Mouse (Mus musculus) intestine, embryonic 14.5 days (tissue): ENCODE measurements around the gene Erich2. TPM values are rescaled to one million over a fixed set of nuclear protein-coding genes. Genes with fewer than 3 reads are reported as not detected.

Source experiments
- ATAC-seq: fragments of 200-750 bp; cut with Nextera tagmentation; replicated peaks from 2 replicates; pipeline ENCODE4 v1.8.0; 2017; ENCODE audit warnings: low read depth, moderate number of reproducible peaks, moderate TSS enrichment, moderate library complexity; ENCODE audit not compliant: low FRiP score, low TSS enrichment
- DNase-seq: peaks from one replicate; pipeline ENCODE4 v3.0.0-alpha.2; 2018; ENCODE audit warnings: low spot score
- H3K27ac ChIP-seq: fragments of 300-500 bp; sonication (generic); 2 replicates; pipeline ENCODE4 v1.5.1; 2014; ENCODE audit warnings: low read depth, mild to moderate bottlenecking, control low read depth
- H3K27me3 ChIP-seq: fragments of 300-500 bp; sonication (generic); replicated peaks from 2 replicates; pipeline ENCODE4 v1.6.1; 2014; ENCODE audit warnings: low read length, control low read depth; ENCODE audit not compliant: control insufficient read depth, insufficient read depth
- H3K36me3 ChIP-seq: fragments of 300-500 bp; sonication (generic); 2 replicates; pipeline ENCODE4 v1.6.1; 2014; ENCODE audit warnings: low read length, control low read depth; ENCODE audit not compliant: control insufficient read depth, insufficient read depth
- H3K4me1 ChIP-seq: fragments of 300-500 bp; sonication (generic); replicated peaks from 2 replicates; pipeline ENCODE4 v1.6.1; 2014; ENCODE audit warnings: low read length, control low read depth, mixed read lengths; ENCODE audit not compliant: control insufficient read depth, insufficient read depth
- H3K4me2 ChIP-seq: fragments of 300-500 bp; sonication (generic); 2 replicates; pipeline ENCODE4 v1.6.1; 2014; ENCODE audit warnings: low read length
- H3K4me3 ChIP-seq: fragments of 300-500 bp; sonication (generic); 2 replicates; pipeline ENCODE4 v1.5.1; 2014; ENCODE audit warnings: low read depth, low read length, control low read depth, mixed read lengths
- H3K9ac ChIP-seq: fragments of 300-500 bp; sonication (generic); 2 replicates; pipeline ENCODE4 v1.6.1; 2014; ENCODE audit warnings: mild to moderate bottlenecking, low read length
- H3K9me3 ChIP-seq: fragments of 300-500 bp; sonication (generic); 2 replicates; pipeline ENCODE4 v1.6.1; 2016; ENCODE audit warnings: low read length, control low read depth; ENCODE audit not compliant: control insufficient read depth
- WGBS: fragments of 180-500 bp; shearing (Covaris S2); extraction: QIAGEN DNeasy Blood & Tissue Kit; methylation state at CpG from one replicate; pipeline ENCODE4 v1.1.7; 2014; 5-methylcytosine and 5-hydroxymethylcytosine counted together
- polyA plus RNA-seq: library from polyadenylated mRNA; unstranded; fragments of >200 nt; fragmentation: Nextera tagmentation; extraction: Ambion mirVana; gene quantifications from 2 replicates; pipeline ENCODE4 v1.2.1, GENCODE M21; 2014

Gene Erich2
- polyA plus RNA-seq, 1 experiment from 2014 or later = 0.88 TPM

DNA sequence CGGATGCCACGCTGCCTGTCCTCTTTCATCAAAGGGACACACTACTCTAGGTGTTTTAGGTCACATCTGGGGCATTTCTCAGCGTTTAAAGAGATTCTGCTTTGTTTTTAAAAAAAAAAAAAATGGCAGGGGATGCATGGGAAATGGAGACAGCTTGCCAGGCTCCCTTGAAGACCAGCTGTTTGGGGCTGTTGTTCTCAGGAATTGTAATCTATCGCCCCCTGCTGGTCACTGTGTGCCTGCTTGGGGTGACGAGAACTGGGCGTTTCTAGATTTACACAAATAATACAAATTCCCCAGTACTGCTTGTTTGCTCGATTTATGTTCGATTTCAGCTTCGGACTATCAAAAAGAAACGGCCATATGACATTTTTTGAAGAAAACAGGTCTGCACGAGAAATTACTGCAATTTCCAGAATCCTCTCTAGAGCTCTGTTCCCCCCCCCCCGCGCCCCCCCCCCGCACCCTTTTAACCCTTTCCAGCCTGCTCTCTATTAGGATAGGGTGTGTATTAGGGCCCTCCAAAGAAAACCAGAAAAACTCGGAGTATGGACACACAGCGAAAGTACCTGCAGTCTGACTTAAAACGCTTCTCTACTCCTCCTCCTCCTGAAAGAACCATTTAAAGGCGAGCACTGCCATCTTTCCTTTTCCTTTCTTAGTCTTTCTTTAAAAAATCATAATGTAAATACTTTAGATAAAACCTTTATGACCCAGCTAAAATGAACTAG is 49.7 kb downstream of the Erich2 start:
- ATAC-seq = no peak

DNA sequence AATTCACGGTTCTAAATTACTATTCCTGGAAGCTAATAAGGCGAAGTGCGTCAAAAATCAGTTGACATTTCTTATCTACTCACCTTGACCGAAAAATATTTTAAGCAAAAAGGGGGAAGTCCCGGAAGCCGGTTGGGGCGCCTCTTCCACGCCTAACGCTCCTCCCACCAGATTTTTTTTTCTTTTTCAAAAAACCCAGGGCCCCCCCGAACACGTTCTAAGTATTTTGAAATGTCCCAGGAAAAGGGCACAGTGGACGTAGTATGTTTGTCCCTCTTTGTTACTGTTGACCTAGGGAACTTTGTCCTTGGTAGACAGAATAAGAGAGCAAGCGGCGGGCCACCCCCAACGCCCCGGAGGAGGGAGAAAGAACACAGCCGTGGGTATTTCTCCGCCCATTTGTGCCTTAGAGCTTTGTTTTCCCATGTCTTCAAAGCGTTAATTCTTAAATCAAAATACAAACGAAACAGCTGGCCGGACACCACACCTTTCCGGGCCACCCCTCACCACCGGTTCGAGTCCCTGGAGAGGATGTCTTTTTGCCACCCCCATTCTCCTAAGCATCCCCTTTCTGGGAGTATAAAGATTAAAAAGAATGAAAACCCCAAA is 50.3 kb downstream of the Erich2 start:
- Histone ChIP-seq H3K4me1 (peaks cover 3% of the 10 kb centered on the region; the same call in 1 of the 2 replicates), H3K9me3 (no peaks in the 10 kb centered on the region), H3K27ac (no peak overlapping the region), H3K9ac (no peak overlapping the region), H3K27me3 (peaks cover 64% of the 10 kb centered on the region), H3K4me3 (no peak overlapping the region), H3K36me3 (no peaks in the 10 kb centered on the region), H3K4me2 (no peak overlapping the region)
- DNase-seq (no peak), ATAC-seq (no peak)
- WGBS = 13% methylated on average over 24 of the region's 24 CpGs

More for the DNA sequence above, 49.7 kb downstream of the Erich2 start:
- Histone ChIP-seq H3K4me2 (no peak overlapping the region), H3K9me3 (no peaks in the 10 kb centered on the region), H3K9ac (no peak overlapping the region), H3K36me3 (no peaks in the 10 kb centered on the region), H3K27me3 (peaks cover 57% of the 10 kb centered on the region), H3K27ac (no peak overlapping the region), H3K4me1 (0 out of 2 replicates have a peak, but pooled peaks cover 3% of the 10 kb centered on the region), H3K4me3 (no peak overlapping the region)
- peak; percentile 92 for DNase-seq
- 4% methylated on average over 16 of the region's 18 CpGs for whole genome bisulfite sequencing

DNA sequence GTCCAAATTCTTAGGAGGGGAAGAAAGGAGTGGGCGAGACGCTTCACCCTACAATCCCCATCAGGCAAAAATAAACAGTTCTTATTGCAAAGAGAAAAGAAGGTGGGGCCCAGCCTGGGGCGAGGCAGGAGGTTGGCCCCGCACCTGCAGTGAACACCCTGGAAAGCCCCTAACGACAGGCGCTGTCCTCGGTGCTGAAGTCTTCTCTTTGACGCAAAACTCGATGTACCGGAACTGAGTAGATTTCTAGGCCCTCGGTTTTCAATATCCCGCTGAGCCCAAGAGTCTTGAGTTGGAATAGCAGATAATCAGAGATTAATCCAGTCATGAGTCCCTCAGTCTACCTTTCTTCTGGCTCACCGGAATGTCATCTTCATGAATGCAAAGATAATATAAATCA is 50.9 kb downstream of the Erich2 start:
- WGBS = under 1% methylated on average over 13 of the region's 13 CpGs
- ATAC-seq (no peak), DNase-seq (peak; percentile 95)
- no peaks in the 10 kb centered on the region for H3K9me3 ChIP-seq
- H3K4me2 ChIP-seq = no peak overlapping the region
- no peaks in the 10 kb centered on the region for H3K36me3 ChIP-seq
- H3K9ac ChIP-seq = no peak overlapping the region
- peaks cover 3% of the 10 kb centered on the region; the same call in 1 of the 2 replicates for H3K4me1 ChIP-seq
- H3K27ac ChIP-seq = no peak overlapping the region
- peaks cover 70% of the 10 kb centered on the region for H3K27me3 ChIP-seq
- no peak overlapping the region for H3K4me3 ChIP-seq

DNA sequence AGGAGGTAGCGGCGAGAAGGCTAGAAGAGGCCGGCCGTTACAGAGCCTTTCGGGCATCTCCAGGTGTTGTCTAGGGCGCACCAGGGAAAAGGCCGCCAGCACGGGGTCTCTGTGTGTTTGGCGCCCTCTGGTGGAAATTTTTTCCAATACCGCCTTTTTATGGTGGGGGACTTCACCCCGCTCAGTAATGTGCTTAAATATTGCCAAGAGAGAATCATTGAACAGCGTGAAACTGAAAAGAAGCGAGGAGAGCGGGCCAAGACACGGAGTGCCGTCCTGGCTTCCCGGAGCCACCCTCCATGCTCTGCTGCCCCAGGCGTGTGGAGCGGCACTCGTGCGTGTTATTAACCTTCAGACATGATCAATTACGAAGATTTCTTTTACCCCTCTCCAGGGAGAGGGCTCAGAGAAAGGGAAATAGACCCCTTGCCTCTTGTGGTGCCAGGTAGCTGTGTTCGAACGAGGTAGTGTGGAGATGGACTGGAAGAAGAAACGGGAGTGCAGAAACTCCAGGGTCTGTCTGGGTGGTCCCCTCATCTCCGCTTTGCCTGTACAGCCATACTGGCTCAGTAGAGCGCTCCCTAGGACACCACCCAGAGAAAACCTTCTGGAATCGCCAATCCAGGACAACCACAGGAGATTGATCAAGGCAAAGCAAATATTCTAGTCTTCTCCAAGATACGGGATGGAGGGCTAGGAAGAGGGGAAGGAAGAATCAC is 52.6 kb downstream of the Erich2 start:
- Histone ChIP-seq H3K27me3 (peaks cover 87% of the 10 kb centered on the region), H3K4me3 (no peak overlapping the region), H3K9ac (no peak overlapping the region), H3K4me2 (no peak overlapping the region), H3K27ac (no peak overlapping the region), H3K9me3 (no peaks in the 10 kb centered on the region), H3K4me1 (peaks cover 3% of the 10 kb centered on the region; the same call in 1 of the 2 replicates), H3K36me3 (no peaks in the 10 kb centered on the region)
- DNase-seq (peak; percentile 87), ATAC-seq (no peak)
- WGBS = 2% methylated on average over 29 of the region's 29 CpGs

DNA sequence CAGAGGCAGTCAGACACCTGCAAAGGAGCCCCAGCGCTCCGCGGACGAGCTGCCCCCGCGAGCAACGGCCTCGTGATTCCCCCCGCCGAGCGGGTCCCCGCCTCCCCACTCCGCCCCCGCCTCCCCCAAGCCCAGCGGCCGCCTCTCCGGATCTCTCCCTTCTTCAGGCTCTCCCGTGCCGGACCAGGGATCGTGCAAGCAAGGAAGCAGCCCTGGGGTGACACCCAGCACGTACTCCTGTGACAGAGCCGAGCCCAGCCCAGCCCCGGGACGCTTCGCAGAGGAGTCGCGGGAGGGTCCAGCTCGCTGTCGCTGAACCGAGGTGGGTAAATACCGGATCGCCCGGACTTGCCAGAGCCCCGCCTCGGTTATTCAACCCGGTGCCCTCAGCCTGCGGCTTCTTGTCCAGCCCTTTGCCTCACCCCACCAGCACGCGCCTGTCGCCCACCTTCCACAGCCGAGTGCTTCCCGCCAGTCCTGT is 53.4 kb downstream of the Erich2 start:
- DNase-seq = peak; percentile 74
- Histone ChIP-seq H3K27ac (no peak overlapping the region), H3K4me1 (peaks cover 3% of the 10 kb centered on the region; the same call in 1 of the 2 replicates)

DNA sequence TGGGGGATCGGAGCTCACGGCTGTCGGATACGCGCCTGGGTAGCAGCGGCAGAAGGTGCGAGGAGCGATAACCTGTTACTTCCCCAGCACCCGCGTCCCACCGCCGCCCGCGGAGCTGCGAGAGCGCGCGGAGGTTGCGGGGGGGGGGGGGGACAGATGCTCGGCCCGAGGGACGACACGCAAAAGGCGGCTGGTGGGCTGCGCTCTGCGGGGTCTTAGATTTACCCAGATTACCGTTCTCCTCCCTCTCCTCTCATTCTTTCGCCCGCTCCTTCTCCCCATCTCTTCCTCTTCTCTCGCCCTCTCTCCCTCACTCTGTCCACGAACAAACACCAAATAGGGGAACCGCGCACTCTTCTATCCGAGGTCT is 54.0 kb downstream of the Erich2 start:
- no peak for DNase-seq
- WGBS = 1% methylated on average over 21 of the region's 34 CpGs
- Histone ChIP-seq H3K4me3 (peak overlapping the region; percentile 11; the same call in 1 of the 2 replicates), H3K9me3 (no peaks in the 10 kb centered on the region), H3K4me1 (peaks cover 6% of the 10 kb centered on the region; the same call in 1 of the 2 replicates), H3K27ac (no peak overlapping the region), H3K36me3 (no peaks in the 10 kb centered on the region), H3K9ac (no peak overlapping the region), H3K27me3 (peaks cover 94% of the 10 kb centered on the region), H3K4me2 (peak overlapping the region; percentile 32)
- no peak for ATAC-seq

More for the DNA sequence above, 53.4 kb downstream of the Erich2 start:
- Histone ChIP-seq H3K36me3 (no peaks in the 10 kb centered on the region), H3K27me3 (peaks cover 93% of the 10 kb centered on the region), H3K4me2 (peak overlapping the region; percentile 32), H3K9ac (no peak overlapping the region), H3K9me3 (no peaks in the 10 kb centered on the region), H3K4me3 (peak overlapping the region; percentile 11; the same call in 1 of the 2 replicates)
- ATAC-seq = no peak
- WGBS = 1% methylated on average over 42 of the region's 42 CpGs

DNA sequence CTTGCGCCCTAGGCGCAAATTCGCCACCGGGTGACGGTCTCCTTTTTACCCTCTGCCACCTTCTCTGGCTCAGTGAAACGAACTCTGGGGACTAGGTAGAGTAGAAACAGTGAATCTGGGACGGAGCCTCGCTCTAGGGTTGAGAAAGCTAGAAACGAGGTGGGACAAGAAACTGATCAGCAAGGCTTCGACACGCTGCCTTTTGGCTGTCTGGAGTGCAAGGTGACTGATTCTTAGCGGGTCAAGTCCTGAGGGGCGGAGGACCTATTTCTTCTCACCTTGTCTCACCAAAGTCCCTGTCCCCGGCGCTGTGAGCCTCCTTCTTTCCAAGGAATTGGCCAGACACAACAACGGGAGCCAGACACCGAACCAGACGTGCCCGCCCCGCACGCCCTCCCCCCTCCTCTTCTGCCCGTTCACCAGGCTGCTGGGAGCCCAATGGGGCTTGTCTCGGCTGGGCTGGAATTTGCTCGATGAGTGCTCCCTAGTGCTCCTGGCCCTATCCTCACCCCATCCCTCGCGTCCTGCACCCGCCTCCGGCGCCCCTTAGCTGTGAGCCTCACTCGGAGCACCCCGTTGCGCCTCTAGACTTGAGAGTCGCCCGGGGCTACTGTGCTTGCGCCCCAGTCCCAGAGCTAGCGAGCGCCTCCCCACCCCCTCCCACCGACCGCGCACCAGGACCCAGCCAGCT is 54.5 kb downstream of the Erich2 start:
- no peak overlapping the region for H3K9ac ChIP-seq
- no peak overlapping the region for H3K4me2 ChIP-seq
- no peaks in the 10 kb centered on the region for H3K9me3 ChIP-seq
- no peak overlapping the region for H3K4me3 ChIP-seq
- H3K4me1 ChIP-seq = peaks cover 10% of the 10 kb centered on the region; the same call in 1 of the 2 replicates
- DNase-seq = peak; percentile 58
- ATAC-seq = no peak
- H3K27ac ChIP-seq = no peak overlapping the region
- peaks cover 96% of the 10 kb centered on the region for H3K27me3 ChIP-seq
- WGBS = under 1% methylated on average over 40 of the region's 40 CpGs
- H3K36me3 ChIP-seq = no peaks in the 10 kb centered on the region
